Mouse (Mus musculus) central nervous system, embryonic 11.5 days (tissue): ENCODE measurements around the gene Sst. TPM values are rescaled to one million over a fixed set of nuclear protein-coding genes. Genes with fewer than 3 reads are reported as not detected.

ENCODE experiments used
- polyA plus RNA-seq: library from polyadenylated mRNA; depleted of rRNA; stranded (reverse); fragments of >200 nt; gene quantifications from 2 replicates; pipeline ENCODE4 v1.2.3, GENCODE M21; 2012; rRNA removed

The Sst gene
- 26.8 and 42.0 TPM in 2 replicates for polyA plus RNA-seq

DNA sequence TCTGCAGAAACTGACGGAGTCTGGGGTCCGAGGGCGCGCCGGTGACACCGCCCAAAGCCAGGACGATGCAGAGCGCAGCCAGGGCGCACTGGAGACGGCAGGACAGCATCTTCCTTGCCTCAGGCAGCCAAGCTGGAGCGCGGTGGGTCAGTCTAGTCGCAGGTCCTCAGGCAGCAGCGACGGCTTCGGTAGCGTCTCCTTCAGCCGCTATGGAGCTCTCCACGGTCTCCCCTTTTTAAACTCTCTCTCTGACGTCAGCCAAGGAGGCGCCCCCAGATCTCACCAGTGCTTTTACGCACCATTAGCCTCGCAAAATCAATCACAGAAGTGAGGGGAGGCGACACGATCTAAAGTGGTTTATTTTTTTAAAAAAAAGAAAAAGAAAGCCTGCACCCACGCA is at the start of gene Sst:
TSS of gene Sst (minus strand) at position 323 of the 400 bp plus-strand sequence.

DNA sequence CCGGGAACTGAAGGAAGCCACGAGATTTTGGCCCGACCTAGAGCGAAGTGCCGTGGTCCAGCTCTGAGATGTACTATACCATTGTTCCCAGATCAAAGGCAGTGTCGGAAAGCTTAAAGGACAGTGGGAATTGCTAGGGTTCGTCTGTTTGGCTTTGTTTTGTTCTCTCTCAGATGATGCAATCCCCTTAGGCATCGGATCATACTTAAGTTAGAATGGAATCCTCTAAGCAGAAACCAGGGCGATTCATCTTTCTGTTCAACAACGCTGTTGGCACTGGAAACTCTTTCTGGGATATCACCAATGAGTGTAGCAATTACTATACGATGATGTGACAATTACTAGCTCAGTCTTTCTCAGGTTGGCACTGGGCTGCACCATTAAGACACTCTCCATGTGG is 41.5 kb upstream of the Sst start, which contains the start of gene Rtp2:
TSS of gene Rtp2 (minus strand) at position 101 of the 400 bp plus-strand sequence.

Other genes starting within 250 kb of the Sst start
- gene Rtp2, start 41.4 kb upstream of the Sst start, polyA plus RNA-seq: not detected in 2 replicates
- not detected in 2 replicates for gene Gm37419, start 97.5 kb upstream of the Sst start, polyA plus RNA-seq
- 0.74 and 1.1 TPM in 2 replicates for gene Bcl6, start 97.9 kb upstream of the Sst start, polyA plus RNA-seq